Mouse (Mus musculus) fat pad, adult 2 months (tissue): Measurements from ENCODE around the gene Acer3.
"Not testable (repeated sequence)": the region's sequence is repeated elsewhere in the genome, so short reads cannot be mapped to it uniquely, and the experiment has no call there.

ENCODE experiments used
- DNase-seq: peaks from one replicate; pipeline ENCODE4 v3.0.0-alpha.2; 2011; ENCODE audit warnings: low read depth, low spot score; ENCODE audit errors: extremely low read depth

The Acer3 gene

DNA sequence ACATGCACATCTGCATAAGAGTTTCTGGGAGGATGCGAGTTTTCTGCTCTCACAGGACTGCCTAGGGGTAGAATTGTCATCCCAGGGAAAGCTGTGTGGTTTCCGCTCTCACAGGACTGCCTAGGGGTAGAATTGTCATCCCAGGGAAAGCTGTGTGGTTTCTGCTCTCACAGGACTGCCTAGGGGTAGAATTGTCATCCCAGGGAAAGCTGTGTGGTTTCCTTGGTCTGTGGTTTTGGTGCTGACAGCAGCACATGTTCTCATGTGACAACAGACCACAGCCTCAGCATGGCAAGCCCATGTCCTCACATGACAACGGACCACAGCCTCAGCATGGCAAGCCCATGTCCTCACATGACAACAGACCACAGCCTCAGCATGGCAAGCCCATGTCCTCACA lies 133.7 kb downstream of the Acer3 start:
- not testable (repeated sequence) for DNase-seq

DNA sequence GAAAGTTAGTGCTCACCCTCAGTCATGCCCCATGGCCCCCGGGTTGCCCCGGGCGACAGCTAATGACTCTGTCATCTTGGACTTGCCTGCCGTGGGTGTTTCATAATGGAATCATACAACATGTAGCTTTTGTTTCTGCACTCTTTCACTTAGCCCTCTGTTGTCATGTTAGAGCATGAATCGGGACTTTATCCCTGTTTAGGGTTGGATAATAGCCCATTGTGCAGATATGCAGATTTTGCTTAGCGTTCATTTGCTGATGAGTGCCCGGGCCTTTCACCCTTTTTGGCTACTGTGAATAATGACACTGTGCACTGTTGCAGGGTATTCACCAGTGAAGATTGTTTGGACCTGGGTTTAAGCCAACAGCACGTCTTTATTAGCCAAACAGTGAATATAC lies 134.4 kb downstream of the Acer3 start:
- no peak for DNase-seq

DNA sequence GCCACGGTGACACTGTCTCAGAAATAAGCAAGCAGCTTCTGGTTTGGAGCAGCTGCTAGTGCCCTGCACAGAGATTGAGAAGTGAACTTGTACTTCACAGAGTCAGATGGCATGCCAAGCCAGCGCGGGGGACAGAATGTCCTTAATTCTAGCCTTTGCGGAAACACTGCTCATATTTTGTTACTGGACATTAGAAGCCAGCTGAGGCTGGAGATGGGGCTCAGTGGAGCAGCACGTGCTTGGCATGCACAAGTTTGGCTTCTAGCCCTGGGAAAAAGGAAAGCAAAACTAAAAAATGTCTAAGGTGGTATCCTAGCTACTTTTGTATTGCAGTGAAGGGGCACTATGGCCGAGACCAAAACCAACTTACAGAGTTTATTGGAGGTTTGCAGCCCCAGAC lies 135.7 kb downstream of the Acer3 start:
- DNase-seq = no peak

DNA sequence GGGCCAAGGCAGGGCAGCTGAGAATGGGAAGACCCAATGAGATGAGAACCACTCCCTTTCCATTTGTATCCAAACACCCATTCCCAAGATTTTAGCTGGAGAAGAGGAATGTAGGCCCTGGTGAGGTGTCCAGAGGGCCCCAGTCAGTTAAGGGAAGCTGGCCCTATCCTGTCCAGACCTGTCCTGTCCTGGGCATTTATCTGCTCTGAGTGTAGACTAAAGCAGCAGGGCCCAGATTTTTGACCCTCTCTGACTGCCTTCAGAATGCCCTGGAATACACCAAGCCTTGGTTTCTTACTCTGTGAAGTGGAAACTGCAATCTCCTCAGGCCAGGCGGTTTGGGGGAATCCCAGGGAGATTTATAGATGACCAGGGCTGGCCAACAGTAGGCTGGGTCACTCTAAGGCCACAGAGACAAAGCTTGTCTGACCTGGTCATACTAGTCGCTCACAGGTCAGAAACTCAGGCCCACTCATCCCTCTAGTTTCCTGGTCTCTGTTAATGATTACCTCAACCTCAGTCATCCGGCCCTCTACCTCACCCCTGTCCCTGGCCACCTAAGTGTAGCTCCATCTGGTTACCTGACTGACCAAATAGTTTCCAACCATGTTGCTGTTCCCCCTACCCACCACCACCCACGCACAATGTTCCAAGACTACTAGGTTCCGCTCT lies 142.3 kb downstream of the Acer3 start:
- no peak for DNase-seq

DNA sequence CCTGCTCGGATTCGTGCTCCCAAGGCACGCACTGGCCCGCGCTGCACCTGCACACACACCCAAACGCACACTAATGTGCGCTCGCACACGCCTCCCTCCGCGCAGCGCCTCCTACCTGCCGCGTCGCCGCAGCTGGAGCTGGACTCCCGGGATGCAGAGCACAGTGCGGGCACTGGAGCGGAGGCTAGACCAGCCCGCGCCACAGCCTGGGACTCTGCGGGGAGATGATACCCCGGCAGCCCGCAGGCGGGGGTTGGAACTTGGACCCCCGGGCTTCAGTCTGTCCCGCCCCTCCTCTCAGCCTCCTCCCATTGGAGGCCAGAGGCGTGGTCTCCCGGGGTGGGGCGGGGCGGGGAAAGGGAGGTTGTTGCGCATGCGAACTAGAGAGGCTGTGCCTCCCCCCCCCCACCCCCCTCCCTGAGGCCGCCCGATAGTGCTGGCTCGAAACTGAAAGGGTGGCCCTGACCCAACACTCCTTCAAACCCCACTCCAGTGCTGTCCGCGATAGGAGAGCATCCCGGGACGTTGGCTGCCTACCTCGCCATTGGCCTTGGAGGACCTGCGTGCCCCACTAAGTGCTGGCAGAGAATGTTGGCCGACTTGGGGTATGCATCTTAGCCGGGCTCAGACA lies 143.0 kb downstream of the Acer3 start, which contains the start of gene Capn5:
TSS of gene Capn5 (minus strand) at position 346 of the 631 bp plus-strand sequence.
- no peak for DNase-seq

DNA sequence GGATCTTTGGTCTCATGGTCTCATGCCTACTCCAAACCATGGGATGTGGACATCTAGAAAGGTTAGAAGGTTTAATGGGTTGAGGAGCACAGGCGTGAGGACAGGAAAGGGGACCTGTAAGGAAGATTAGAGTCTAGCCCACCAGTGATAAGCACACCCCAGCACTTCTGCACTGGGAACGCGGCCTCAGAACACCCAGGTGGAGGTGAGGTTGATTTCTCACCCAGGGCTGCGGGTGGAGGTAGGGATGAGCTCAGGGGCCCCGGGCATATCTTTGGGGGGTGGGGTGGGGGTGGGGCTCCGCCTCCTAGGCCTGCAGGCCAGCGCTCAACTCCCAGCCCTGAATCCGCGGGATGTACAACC lies 143.5 kb downstream of the Acer3 start:
- no peak for DNase-seq

DNA sequence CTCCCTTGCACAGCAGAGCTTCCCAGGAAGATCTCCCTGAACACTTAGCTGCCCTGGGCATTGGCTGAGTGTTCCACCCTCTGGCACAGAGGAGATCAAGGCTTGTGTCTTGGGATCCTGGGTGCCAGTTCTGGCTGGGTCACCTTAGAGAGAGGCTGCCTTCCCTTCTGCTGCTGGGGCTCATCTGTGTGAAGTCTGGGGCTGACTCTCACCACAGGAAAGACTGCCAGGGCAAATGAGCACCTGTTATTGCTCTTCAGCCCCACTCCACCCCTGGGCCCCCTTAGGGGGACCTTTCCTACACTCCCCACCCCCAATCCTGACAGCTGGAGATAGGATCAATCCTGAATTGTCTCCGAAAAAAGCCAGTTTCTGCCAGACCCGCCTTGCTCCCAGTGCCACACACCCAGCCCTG lies 143.9 kb downstream of the Acer3 start:
- no peak for DNase-seq

DNA sequence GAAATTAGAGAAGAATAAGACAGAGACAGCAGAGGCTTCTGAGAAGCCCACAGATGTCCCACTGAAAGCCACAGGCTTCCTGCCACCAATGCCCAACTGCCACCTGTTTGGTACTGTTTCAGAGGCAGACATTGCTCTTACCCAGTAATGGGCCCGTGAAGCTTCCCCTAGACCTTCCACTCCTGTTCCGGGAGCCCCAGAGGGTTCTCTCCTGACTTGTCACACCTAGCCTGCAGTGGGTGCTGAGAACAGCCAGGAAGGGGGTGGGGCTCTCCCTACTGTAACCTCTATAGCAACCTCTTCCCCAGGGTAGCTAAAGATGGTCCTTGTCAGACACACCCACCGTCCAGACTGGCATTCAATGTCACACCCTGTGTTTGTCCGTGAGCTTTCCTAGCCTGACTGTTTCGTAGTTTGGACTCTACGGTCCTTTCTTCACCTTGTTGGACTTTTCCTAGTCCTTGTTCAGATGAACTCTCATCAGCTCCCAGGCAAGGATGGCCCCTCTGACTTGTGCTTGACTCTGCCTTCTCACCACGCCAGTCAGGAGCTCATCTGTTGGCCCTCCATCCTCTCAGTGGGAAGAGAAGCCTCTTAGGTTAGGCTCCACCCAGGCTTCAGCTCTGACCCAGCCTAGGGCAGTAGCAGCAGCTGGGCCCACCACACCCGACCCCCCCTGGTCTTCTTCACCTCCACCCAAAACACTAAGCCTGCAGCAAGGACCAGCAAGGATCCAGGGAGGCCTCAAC lies 144.5 kb downstream of the Acer3 start:
- DNase-seq = no peak

DNA sequence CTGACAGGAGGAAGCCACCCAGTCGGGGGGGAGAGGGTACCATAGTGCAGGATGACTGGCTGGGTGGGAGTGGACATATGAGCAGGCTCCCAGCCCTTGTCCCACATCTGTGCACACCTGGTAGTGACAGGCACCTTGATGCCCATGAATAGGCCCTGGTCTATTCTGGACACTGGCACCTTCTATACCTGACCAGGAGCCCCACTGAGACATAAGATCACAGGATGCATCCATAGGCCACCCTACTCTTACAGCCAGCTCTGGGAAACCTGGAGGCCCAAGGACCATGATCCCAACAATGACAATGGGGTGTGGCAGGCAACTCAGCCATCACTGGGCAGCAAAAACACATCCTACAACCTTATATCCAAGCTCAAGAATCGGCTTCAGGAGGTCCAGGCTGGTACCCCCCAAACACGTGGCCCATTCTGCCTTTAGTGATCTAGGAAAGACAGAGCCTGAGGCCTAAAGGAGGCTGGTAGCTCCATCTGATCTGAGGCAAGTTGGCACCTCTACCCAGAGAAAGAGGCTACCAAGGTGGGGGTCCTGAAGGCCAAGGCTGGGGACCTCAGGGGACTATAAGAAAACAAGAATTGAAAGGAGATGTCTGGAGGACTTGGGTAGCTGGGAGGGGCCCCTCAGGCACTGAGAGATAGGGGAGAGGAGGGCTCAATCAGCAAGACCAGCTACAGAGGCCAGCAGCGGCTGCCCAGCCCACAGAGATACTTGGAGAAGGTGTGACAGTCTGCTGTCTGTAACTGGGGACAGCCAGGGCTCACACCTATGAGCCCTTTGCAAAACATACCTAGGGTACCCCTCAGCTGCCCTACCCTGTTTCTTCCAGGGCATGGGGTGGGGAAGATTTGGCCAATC lies 145.9 kb downstream of the Acer3 start:
- no peak for DNase-seq

DNA sequence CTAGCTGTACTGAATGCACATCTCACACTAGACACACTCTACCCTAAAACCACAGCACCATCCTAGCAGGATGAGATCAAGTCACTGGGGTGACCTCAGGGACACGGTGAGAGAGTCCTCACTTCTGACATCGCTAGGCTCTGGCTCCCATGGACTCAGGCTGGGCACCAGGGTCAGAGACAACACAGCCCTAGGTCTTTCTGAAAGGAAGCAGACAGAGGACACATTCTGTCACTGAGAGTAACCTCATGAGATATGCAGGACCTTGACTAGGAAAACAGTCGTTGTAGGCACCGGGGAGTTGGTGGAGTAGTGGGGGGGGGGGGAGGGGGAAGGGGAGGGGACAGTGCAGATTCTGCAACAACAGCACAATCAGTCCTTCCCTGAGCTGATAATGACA lies 147.6 kb downstream of the Acer3 start:
- DNase-seq = no peak

DNA sequence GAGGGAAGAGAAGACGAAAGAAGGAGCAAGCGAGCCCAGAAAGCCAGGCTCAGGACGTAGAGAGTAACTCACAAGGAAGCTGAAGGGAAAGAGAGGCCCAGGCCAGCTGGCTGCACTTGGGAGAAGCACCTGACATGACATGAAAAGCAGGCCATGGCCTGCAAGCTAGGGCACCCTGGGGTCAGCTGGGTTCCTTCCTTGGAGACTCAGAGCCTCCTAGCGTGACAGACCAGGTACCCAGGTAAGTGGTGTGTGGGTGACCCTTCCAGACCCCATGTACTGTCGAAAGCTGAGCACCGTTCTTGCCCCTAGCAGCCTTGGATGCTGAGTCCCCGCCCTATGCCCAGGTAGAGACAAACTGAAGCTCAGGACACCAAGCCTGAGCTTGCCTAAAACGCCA lies 148.3 kb downstream of the Acer3 start:
- no peak for DNase-seq

DNA sequence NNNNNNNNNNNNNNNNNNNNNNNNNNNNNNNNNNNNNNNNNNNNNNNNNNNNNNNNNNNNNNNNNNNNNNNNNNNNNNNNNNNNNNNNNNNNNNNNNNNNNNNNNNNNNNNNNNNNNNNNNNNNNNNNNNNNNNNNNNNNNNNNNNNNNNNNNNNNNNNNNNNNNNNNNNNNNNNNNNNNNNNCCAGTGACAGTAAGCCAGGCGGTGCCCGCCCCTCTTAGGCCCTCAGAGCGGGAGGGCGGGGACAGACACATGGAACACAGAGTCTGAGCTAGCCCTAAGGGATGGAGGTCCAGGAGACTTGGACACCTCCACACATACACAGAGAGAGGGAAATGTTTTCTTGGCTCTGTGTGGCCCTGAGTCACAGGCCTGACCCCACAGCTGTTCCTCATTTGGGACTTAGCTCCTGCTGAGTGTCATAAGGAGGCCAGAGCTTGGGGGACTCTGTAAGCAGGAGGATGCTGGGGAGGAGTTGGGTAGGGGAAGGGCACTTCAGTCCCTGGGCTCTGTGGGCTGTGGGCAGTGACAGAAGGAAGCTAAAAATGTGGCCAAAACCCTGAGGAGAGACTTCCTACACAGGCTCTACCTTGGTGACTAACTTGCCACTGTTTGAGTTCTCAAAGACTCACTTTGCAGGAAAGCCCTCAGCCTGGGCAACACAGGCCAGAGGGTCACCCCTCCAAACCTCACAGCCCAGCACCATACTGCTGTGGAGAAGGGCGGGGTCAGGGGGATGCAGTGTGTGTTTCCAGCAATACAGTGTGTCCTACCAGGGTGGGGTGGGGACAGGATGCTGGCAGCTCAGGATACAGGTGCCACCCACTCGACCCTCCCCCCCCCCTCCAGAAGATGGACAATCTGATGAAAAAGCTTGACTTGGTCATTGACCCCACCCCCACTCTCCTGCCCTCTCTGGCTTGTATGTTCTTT lies 149.6 kb downstream of the Acer3 start:
- no peak for DNase-seq

DNA sequence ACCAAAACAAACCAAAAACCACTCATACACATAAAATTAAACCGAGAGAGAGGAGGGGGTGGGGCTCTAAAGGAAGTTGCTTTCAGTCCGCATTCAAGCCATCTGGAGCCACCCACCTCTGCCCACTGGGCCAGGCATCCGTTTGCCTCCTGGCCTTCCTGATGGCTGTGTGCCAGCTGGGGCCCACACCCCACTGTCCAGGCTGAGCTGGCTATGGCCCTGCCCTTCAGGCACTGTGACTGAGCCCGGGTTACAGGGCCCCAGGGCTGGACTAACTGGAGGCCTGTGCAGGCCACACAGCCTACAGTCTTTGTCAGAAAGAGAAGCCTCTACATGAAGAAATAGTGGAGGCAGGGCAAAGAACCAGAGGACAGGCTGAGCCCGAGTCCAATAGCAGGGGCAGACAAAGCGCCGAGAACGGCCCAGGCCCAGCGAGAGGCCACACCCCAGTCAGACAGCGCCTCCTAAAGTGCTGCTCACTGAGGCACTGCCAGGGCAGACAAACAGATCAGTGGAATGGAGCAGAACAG lies 155.9 kb downstream of the Acer3 start:
- DNase-seq = no peak

DNA sequence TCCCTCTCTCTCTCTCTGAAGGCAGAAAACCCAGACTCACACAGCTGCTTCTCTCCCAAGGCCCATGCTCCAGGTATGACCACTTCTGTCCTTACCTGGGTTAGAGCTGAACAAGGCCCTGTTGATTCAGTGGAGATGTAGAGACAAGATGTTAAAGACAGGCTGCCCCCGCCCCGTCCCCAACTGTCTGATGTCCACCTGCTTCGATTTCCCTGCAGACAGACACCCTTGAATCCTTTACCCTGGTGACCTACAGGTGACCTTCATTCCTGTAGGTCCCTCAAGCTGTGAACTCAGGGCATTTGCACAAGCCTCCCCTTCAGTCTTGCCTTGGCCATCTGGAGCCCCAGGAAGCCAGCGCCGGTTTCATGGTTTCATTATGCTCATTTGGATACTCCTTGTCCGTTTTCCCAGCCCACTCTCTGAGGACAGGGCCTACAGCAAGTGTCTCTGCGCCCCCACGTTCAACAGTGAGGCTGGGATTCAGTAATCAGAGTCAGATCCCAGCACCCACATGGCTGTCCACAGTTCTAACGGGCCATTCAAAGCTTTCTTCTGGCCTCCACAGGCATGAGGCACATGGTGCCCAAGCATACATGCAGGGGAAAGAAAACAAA lies 156.5 kb downstream of the Acer3 start:
- DNase-seq = no peak

DNA sequence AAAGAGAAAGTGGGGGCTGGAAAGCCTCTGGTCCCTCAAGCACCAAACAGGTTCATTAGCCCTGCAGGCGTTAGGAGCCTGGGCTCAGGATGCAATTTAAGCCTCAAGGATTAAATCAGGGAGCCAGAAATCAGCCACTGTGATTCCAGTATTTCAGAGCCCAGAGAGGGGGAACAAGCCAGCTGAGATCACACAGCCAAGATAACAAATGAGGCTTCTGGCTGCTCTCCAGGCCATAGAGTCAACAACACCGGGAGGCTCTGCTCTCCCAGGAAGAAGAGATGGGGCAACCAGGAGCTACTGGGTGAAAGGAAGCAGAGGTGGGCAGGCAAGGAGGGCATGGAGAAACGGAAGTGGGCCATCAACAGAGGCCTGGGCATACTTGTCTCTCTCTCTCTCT lies 157.3 kb downstream of the Acer3 start:
- DNase-seq = no peak

DNA sequence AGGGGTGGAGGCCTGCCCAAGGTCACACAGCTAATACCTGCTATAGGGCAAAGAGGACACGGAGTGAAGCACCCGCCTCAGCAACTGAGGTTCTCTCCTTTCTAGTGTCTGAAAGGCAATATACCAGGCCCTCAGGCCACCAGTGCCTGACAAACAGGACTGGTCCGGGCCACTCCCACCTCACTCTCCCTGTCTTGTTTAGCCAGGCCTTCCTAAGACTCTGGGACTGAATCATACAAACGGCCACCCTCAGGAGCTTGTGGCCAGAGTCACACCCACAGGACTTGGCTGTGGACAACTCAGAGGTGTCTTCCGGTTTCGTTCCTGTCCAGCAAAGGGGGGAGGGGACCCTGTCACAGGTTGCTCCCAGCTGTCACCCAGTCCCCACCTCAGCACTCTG lies 158.8 kb downstream of the Acer3 start:
- no peak for DNase-seq

DNA sequence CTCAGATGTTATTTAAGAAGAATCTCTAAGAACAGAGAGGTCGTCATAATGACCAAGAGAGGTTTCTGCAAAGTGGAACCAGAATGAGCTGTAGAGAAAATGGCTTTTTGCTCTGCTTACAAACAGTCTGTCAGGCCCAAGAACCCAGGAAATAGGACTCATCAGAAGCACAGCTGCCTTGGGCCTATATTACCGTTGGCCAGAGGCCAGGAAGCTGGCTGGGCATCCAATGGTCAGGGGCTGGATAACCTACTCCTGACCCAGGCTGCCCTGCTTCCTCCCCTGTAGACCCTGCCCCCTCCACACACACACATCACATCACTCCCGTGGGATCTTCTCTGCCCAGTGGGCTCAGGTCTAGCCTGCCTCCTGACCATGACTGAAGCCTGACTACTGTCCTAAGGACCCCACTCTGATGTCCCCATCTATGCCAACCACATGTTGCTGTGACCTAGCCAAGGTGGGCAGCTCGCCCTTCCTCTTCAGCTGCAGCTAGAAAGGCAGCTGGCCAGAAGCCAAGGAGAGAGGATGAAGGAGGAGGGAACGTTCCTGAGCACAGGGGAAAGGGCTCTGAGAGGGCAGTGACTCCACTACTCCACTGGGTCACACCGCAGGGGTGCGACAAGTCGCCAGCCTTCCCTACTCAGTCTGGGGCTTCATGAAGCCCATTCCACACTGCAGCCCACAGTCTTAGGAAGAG lies 160.8 kb downstream of the Acer3 start:
- no peak for DNase-seq

DNA sequence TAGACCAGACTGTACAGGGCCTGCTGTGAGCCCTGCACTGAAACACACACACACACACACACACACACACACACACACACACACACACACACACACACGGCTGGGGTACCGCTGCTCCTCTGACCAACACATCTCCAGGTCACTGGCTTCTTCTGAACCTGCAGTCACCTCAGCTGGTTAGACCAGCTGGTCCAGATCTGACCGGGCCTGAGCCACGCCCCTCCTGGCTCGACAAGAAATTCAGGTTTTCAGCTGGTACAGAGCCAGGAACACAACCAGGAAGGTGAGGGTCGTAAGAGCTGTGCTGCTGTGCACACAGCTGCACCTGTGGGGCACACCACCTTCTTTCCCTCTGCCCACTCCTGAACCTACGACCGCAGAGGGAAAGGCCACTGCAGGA lies 162.5 kb downstream of the Acer3 start:
- no peak for DNase-seq
